Mouse (Mus musculus): ENCODE data around the gene Pi4ka.

Pi4ka gene

GRCm38 (mm10) chr16:17405736-17406443, at the start of gene Pi4ka, which contains the start of gene Snap29:
Pi4ka (minus strand) TSS chr16:17406314.
Snap29 (plus strand) TSS chr16:17405986.
- in situ Hi-C loops (cut with MboI, MseI): loop anchor here (5.0 to 10.0 kb wide), 3 partner anchors 51 to 839 kb away; partner anchors contain the start of genes Ranbp1, Thap7 and Trmt2a

DNA sequence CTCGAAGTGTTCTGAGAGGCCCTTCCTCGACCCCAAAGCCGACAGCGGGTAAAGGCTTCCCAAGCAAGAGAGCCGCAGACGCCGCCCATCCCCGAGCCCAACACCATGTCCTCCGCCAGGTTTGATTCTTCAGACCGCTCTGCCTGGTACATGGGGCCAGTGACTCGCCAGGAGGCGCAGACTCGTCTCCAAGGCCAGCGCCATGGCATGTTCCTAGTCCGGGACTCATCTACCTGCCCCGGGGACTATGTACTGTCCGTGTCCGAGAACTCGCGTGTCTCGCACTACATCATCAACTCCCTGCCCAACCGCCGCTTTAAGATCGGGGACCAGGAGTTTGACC, 46.2 kb upstream of the Pi4ka start:
- in situ Hi-C loops (cut with MboI, MseI): no loop called here

GRCm38 (mm10) chr16:17451541-17452372, 45.6 kb upstream of the Pi4ka start, which contains the start of gene Crkl:
Crkl (plus strand) TSS chr16:17451987.
- in situ Hi-C loops (cut with MboI, MseI): no loop called here

GRCm38 (mm10) chr16:17432576-17432975, 26.5 kb upstream of the Pi4ka start:
- in situ Hi-C loops (cut with MboI, MseI): no loop called here

DNA sequence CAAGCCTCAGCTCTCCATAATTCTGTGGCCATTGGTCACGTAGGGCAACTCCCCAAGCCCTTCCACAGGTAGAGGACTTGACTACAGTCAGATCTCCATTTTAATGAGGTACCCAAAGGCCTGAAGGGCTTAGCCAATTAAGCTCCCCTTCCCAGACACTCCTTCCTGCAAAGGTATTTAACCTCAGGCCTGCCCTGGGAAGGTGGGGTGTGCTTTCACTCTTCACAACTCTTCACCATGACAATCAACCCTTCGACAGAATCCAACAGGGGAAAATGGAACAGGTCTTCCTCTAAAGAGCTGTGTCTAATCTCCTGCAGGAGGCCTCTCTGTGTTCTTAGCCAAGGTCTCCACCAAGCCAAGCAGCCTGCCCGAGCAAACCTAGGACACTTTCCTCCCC, 16.9 kb upstream of the Pi4ka start:
- in situ Hi-C loops (cut with MboI, MseI): no loop called here

GRCm38 (mm10) chr16:17410209-17410608, 4.1 kb upstream of the Pi4ka start:
- in situ Hi-C loops (cut with MboI, MseI): no loop called here

DNA sequence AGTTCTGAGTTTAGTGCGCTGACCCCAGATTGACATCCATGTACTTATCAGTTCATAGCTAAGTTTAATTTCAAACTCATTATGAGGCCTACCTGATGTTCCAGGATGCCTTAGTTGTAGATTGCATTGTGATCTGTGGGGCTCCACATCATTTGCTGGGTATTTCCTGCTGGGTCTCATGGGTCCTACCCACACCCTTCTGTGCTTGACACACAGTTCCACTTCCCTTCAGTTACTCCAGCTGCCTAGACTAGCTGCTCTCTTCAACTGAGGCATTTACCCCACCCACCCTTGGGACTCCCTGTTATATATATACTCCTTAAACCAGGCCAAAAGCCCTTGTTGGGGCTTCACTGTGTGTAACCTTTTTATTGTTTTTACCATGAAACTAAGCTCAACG, 2.9 kb upstream of the Pi4ka start:
- in situ Hi-C loops (cut with MboI, MseI): loop anchor here (5.0 to 10.0 kb wide), 3 partner anchors 48 to 836 kb away; partner anchors contain the start of genes Ranbp1, Thap7 and Trmt2a

DNA sequence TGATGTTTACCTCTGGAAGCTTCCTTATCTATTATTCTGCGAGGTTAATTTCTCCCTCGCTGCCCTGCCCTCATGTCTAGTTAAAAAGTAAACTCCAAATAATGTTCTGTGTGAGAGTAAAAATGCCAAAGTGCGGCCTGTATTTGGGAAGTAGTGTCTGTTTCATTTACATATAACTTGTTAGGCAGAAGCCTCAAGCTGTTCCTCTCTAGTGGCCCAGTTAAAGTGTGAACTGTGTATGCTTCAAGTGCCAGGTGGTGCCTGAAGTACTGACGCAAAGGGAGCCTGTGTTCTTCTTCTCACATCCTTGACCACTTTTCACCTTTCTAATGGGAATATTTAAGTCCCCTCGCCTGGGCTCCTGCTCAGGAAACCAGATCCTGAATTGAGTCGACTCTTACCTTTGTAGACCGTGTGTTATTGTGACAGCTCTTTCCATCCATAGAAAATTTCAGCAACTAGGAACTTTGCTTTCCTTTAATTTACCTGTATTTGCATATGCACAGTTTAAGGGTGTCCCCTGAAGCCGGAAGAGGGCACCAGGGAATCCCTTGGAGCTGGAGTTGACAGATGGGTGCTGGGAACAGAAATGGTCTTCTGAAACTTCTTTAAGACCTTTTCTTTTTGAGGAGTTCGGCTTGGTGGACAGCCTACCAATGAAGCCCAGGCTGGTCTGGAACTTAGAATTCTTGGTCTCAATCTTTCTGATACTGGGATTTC, 558 bp upstream of the Pi4ka start:
- in situ Hi-C loops (cut with MboI, MseI): loop anchor here (5.0 to 10.0 kb wide), 3 partner anchors 51 to 838 kb away; partner anchors contain the start of genes Ranbp1, Thap7 and Trmt2a

- in situ Hi-C loops (cut with MboI, MseI): loop anchor here (5.0 to 10.0 kb wide), 3 partner anchors 52 to 840 kb away; partner anchors contain the start of genes Ranbp1, Thap7 and Trmt2a
Measured at GRCm38 (mm10) chr16:17405271-17405696, 830 bp downstream of the Pi4ka start.

DNA sequence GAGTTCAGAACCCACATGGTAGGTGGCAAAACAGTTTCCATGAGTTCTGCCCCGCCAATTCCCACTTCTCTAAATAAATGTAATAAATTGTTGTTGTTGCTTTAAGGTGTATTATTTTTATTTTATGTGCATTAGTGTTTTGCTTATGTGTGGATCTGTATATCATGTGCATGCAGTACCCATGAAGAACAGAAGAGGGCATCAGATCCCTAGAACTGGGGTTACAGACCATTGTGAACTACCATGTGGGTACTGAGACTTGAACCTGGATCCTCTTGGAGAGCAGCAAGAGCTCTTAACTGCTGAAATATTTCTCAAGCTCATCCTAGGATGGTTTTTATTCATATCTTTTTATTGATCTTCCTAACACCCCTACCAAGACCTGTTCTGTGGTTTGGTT, 3.3 kb downstream of the Pi4ka start:
- in situ Hi-C loops (cut with MboI, MseI): loop anchor here (5.0 to 10.0 kb wide), 2 partner anchors 219 to 842 kb away; partner anchors contain the start of genes Ranbp1 and Trmt2a

GRCm38 (mm10) chr16:17392784-17393183, 13.3 kb downstream of the Pi4ka start:
- in situ Hi-C loops (cut with MboI, MseI): no loop called here

- in situ Hi-C loops (cut with MboI, MseI): no loop called here
Measured at GRCm38 (mm10) chr16:17383594-17384326, 22.4 kb downstream of the Pi4ka start.

DNA sequence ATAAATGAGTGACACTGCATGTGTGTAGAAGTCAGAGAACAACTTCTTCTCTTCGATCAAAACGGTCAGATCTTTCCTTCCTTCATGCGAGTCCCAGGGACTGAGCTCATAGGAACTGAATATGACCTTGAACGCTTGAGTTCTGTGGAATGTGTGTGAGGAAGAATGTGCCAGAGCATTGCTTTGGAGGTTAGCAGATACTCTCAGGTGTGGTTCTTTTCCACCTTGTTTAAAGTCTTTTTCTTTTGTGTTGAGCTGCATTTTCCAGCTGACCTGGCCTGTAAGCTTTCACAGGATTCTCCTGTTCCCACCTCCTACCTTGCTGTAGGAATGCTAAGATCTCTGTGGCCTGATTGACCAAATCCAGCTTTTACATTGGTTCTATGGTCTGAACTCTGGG, 23.8 kb downstream of the Pi4ka start:
- in situ Hi-C loops (cut with MboI, MseI): no loop called here

- in situ Hi-C loops (cut with MboI, MseI): no loop called here
Measured at GRCm38 (mm10) chr16:17358787-17359186, 47.3 kb downstream of the Pi4ka start.

GRCm38 (mm10) chr16:17356031-17356430, 50.1 kb downstream of the Pi4ka start:
- in situ Hi-C loops (cut with MboI, MseI): no loop called here

GRCm38 (mm10) chr16:17346766-17347165, 59.3 kb downstream of the Pi4ka start:
- in situ Hi-C loops (cut with MboI, MseI): no loop called here

- in situ Hi-C loops (cut with MboI, MseI): no loop called here
Measured at GRCm38 (mm10) chr16:17345813-17346155, 60.3 kb downstream of the Pi4ka start.

GRCm38 (mm10) chr16:17345141-17345812, 60.8 kb downstream of the Pi4ka start:
- in situ Hi-C loops (cut with MboI, MseI): no loop called here

GRCm38 (mm10) chr16:17341847-17342246, 64.3 kb downstream of the Pi4ka start:
- in situ Hi-C loops (cut with MboI, MseI): no loop called here

DNA sequence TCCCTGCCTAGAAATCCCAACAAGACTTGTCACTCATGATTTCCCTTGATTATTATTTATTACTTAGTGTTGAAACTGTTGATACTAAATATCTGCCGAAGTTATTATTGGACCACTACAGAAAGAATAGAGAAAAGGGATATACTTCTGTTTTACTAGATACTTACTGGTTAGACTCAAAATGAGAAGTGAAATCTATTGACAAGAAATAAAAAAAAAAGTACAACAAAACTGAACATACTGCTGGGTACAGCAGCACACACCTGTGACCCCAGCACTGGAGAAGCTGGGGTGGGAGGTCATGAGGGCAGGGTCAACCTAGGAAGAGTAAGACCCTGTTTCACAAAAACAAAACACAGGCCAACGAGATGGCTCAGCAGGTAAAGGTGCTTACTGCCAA, 65.4 kb downstream of the Pi4ka start:
- in situ Hi-C loops (cut with MboI, MseI): no loop called here
